Mouse (Mus musculus) neutrophil, adult 5-6 weeks (primary cell): ENCODE data around the gene Lgals2. TPM values are rescaled to one million over a fixed set of nuclear protein-coding genes. Genes with fewer than 3 reads are reported as not detected.

ENCODE experiments used
- ATAC-seq: fragments of 151-379, 151-347 bp; 2 replicates; pipeline ENCODE4 v1.8.0; 2017; ENCODE audit warnings: mild to moderate bottlenecking, moderate TSS enrichment; ENCODE audit not compliant: insufficient number of reproducible peaks, poor library complexity, low FRiP score, severe bottlenecking; ENCODE audit errors: extremely low read depth
- total RNA-seq: library from RNA; stranded (forward); fragments of 200-1000 nt; gene quantifications from 2 replicates; pipeline ENCODE4 v1.2.3, GENCODE M21; 2017

Gene Lgals2
- total RNA-seq, 1 experiment from 2014 or later: not detected

DNA sequence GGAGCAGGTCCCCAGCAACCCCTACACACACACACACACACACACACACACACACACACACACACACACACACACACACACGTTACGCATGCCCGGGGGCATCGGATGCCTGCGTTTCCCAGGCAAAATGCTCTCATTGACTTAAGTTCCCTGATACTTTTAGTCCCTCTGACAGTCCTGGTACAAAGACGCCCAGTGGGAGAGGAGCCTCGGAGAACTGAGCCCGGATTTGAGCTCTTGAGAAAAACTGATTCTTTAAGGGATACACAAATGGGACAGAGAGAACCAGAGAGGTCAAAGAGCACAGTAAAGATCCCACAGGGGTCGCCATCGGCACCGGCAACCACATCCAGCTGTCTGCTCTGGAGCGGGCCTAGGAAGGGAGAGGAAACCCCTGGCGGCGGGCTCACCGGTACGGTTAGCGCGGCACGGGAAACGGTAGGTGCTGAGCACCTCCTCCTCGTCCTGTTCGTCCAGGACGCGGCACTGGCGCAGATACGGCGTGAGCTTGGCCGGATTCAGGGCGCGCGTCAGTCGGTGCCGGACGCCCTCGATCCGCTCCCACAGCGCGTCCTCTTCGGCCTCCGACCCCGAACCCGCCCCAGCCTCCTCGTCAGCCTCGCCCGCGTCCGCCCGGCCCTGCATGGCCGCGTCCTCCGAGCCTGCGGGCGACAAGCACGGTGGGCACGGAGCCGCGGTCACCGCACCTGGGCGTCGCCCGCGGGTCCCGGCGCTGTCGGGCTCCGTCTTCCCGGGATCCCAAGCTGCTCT lies 53.2 kb downstream of the Lgals2 start:
- no peak for ATAC-seq

GRCm38 (mm10) chr15:78801571-78801970 lies 53.8 kb downstream of the Lgals2 start:
- no peak for ATAC-seq

Other genes starting within 250 kb of the Lgals2 start
- not detected in 2 replicates for gene Elfn2, start 136.8 kb downstream of the Lgals2 start, total RNA-seq
- 36.5 and 38.8 TPM in 2 replicates for gene Mfng, start 82.1 kb downstream of the Lgals2 start, total RNA-seq
- 5.0 and 7.2 TPM in 2 replicates for gene Card10, start 52.5 kb downstream of the Lgals2 start, total RNA-seq
- gene Cdc42ep1, start 12.9 kb downstream of the Lgals2 start, total RNA-seq: not detected in 2 replicates
- gene Gga1, start 21.7 kb upstream of the Lgals2 start, total RNA-seq: 37.2 and 39.5 TPM in 2 replicates
- 1.0 and 2.3 TPM in 2 replicates for gene Gm49510, start 44.1 kb upstream of the Lgals2 start, total RNA-seq
- gene Sh3bp1, start 44.2 kb upstream of the Lgals2 start, total RNA-seq: 31.8 and 39.0 TPM in 2 replicates
- gene Pdxp, start 58.4 kb upstream of the Lgals2 start, total RNA-seq: 2.1 and 3.7 TPM in 2 replicates
- gene Lgals1, start 71.2 kb upstream of the Lgals2 start, total RNA-seq: 31.7 and 43.2 TPM in 2 replicates
- gene Nol12, start 79.4 kb upstream of the Lgals2 start, total RNA-seq: 18.9 and 22.6 TPM in 2 replicates
- gene Triobp, start 92.2 kb upstream of the Lgals2 start, total RNA-seq: 37.2 and 41.9 TPM in 2 replicates
- gene H1f0, start 172.9 kb upstream of the Lgals2 start, total RNA-seq: 3.3 and 6.8 TPM in 2 replicates
- not detected in 2 replicates for gene Galr3, start 186.4 kb upstream of the Lgals2 start, total RNA-seq
- 19.2 and 22.6 TPM in 2 replicates for gene Ankrd54, start 207.4 kb upstream of the Lgals2 start, total RNA-seq
- gene Eif3l, start 219.7 kb upstream of the Lgals2 start, total RNA-seq: 97.7 and 106 TPM in 2 replicates